Mouse (Mus musculus) intestine, postnatal 0 days (tissue): ENCODE data around the gene 1110004F10Rik. TPM values are rescaled to one million over a fixed set of nuclear protein-coding genes. Genes with fewer than 3 reads are reported as not detected.
A peak's percentile ranks its signal among the peaks of the same experiment; 100 is the strongest.

Experiments
- ATAC-seq: fragments of 200-750 bp; cut with Nextera tagmentation; 2 replicates; pipeline ENCODE4 v1.8.0; 2017; ENCODE audit warnings: mild to moderate bottlenecking, moderate TSS enrichment, moderate library complexity
- H3K27ac ChIP-seq: fragments of 300-500 bp; sonication (generic); 2 replicates; pipeline ENCODE4 v1.5.1; 2014; ENCODE audit warnings: mild to moderate bottlenecking, low read depth, low read length, moderate library complexity
- H3K27me3 ChIP-seq: fragments of 300-500 bp; sonication (generic); replicated peaks from 2 replicates; pipeline ENCODE4 v1.6.1; 2014; ENCODE audit warnings: low read length, mixed read lengths; ENCODE audit not compliant: control insufficient read depth, insufficient read depth
- H3K36me3 ChIP-seq: fragments of 300-500 bp; sonication (generic); 2 replicates; pipeline ENCODE4 v1.6.1; 2014; ENCODE audit warnings: mild to moderate bottlenecking, moderate library complexity; ENCODE audit not compliant: control insufficient read depth, insufficient read depth
- H3K4me1 ChIP-seq: fragments of 300-500 bp; sonication (generic); replicated peaks from 2 replicates; pipeline ENCODE4 v1.6.1; 2014; ENCODE audit warnings: antibody characterized with exemption, low read length, mixed read lengths; ENCODE audit not compliant: control insufficient read depth, insufficient read depth
- H3K4me2 ChIP-seq: fragments of 300-500 bp; sonication (generic); replicated peaks from 2 replicates; pipeline ENCODE4 v1.6.1; 2014; ENCODE audit warnings: low read depth, mild to moderate bottlenecking, moderate library complexity
- H3K4me3 ChIP-seq: fragments of 300-500 bp; sonication (generic); 2 replicates; pipeline ENCODE4 v1.5.1; 2014; ENCODE audit warnings: low read depth, low read length
- H3K9ac ChIP-seq: fragments of 300-500 bp; sonication (generic); 2 replicates; pipeline ENCODE4 v1.6.1; 2014; ENCODE audit warnings: mild to moderate bottlenecking, low read depth, low read length
- H3K9me3 ChIP-seq: fragments of 300-500 bp; sonication (generic); 2 replicates; pipeline ENCODE4 v1.6.1; 2016; ENCODE audit warnings: mixed run types; ENCODE audit not compliant: control insufficient read depth
- CTCF ChIP-seq: sonication (generic); IDR thresholded peaks from 2 replicates; pipeline ENCODE4 v1.5.1; 2016; ENCODE audit warnings: low read depth, mild to moderate bottlenecking, control low read depth, antibody characterized with exemption, moderate library complexity
- WGBS: fragments of 180-500 bp; shearing (Covaris S2); extraction: QIAGEN DNeasy Blood & Tissue Kit; methylation state at CpG from one replicate; pipeline ENCODE4 v1.1.7; 2014; 5-methylcytosine and 5-hydroxymethylcytosine counted together
- polyA plus RNA-seq: library from polyadenylated mRNA; unstranded; fragments of >200 nt; fragmentation: Nextera tagmentation; extraction: Ambion mirVana; gene quantifications from 2 replicates; pipeline ENCODE4 v1.2.1, GENCODE M21; 2015

Gene 1110004F10Rik
- polyA plus RNA-seq, 1 experiment from 2014 or later: 117 TPM

DNA sequence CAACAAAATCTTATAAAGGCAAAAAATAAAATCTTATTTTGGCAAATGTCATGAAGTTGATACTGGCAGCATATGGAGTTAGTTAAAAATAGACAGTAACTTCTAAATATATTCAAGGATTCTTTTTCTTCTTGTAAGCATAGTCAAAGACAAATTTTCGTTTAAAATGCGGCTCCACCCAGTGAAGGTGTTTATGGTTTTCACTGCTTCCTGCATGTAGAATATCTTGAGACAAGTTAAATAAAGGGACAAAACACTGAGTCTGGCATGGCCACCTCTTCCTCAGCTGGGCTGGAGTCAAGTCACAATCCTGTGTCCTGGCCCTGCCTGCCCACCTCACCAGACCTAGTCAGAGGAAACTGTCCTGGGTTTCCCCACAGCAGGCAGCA is 84.4 kb downstream of the 1110004F10Rik start:
- 76% methylated on average over 2 of the region's 2 CpGs for WGBS
- Histone ChIP-seq H3K27ac (no peak overlapping the region), H3K4me2 (no peak overlapping the region), H3K36me3 (peaks cover 36% of the 10 kb centered on the region; the same call in 1 of the 2 replicates), H3K9me3 (no peaks in the 10 kb centered on the region), H3K9ac (no peak overlapping the region), H3K4me3 (no peak overlapping the region), H3K4me1 (no peaks in the 10 kb centered on the region), H3K27me3 (no peaks in the 10 kb centered on the region)
- no peak for ATAC-seq
- no peak for TF ChIP-seq CTCF

DNA sequence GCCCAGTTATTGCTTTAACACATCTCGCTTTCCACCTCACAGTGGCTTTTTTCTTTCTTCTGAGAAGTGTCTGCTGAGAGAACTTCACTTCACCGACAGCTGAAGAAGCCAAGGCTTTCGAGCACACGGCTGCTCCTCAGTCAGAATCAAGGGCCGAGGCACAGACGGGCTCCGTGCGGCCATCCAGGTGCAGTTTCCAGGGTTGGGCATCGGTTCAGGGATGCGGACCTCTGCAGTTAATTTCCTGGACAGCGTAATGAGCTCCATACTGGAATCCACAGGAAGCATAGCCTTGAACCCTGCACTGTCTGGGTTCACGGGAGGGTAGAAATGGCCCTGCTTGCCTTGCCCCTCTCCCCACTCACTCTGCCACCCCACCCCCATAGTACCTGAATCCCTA is 84.9 kb downstream of the 1110004F10Rik start:
- Histone ChIP-seq H3K4me3 (no peak overlapping the region), H3K9me3 (no peaks in the 10 kb centered on the region), H3K4me1 (no peaks in the 10 kb centered on the region), H3K27me3 (no peaks in the 10 kb centered on the region), H3K27ac (no peak overlapping the region), H3K36me3 (peaks cover 41% of the 10 kb centered on the region; the same call in 1 of the 2 replicates), H3K9ac (no peak overlapping the region), H3K4me2 (no peak overlapping the region)
- 91% methylated on average over 12 of the region's 12 CpGs for WGBS
- no peak for TF ChIP-seq CTCF
- no peak for ATAC-seq

DNA sequence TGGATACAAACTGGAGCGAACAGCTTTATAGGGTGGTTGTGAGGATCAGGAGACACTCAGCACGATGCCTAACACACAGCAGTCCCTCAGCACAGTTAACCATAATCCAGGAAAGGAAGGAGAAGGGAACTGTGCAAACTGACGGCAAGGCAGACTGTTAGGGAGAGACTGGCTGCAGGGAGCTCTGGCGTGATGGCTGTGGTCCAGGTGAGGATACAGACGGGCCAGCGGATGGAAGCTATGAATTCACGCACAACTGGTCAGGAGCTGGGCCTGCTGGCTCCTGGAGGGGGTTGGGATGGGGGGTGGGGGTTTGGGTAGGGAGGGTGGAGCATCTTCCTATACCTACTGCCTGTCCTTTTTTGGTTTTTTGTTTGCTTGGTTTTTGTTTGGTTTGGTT is 86.5 kb downstream of the 1110004F10Rik start:
- Histone ChIP-seq H3K9ac (no peak overlapping the region), H3K4me3 (no peak overlapping the region), H3K36me3 (peaks cover 47% of the 10 kb centered on the region; the same call in 1 of the 2 replicates), H3K27me3 (no peaks in the 10 kb centered on the region), H3K27ac (no peak overlapping the region), H3K4me2 (no peak overlapping the region), H3K9me3 (no peaks in the 10 kb centered on the region), H3K4me1 (no peaks in the 10 kb centered on the region)
- no peak for TF ChIP-seq CTCF
- 75% methylated on average over 7 of the region's 7 CpGs for WGBS
- no peak for ATAC-seq

- Histone ChIP-seq H3K4me1 (no peaks in the 10 kb centered on the region), H3K4me3 (no peak overlapping the region), H3K27ac (no peak overlapping the region), H3K4me2 (no peak overlapping the region), H3K27me3 (no peaks in the 10 kb centered on the region), H3K9me3 (no peaks in the 10 kb centered on the region), H3K9ac (no peak overlapping the region), H3K36me3 (peaks cover 47% of the 10 kb centered on the region; the same call in 1 of the 2 replicates)
- 65% methylated on average over 2 of the region's 2 CpGs for WGBS
- TF ChIP-seq CTCF: no peak
- ATAC-seq: no peak
These were observed 87.9 kb downstream of the 1110004F10Rik start for GRCm38 (mm10) chr7:116127052-116127451.

DNA sequence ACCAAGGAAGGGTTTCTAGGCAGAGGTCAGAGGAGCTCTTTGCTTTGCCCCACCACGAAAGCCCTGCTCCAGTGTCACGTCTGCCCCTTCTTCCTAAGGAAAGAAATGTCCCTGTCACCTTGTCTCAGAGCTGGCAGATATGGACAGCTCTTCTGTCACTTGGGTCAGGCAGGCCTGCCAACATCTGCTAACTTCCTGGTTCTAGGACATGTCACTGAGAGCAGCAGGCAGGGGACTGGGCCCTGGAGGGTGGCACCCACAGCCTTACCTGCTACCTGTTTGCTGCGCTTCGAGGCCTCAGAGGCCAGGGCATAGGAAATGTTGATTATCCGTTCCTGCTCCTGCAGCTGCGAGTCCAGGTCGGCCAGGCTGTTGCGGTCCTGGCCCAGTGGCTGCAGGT is 89.1 kb downstream of the 1110004F10Rik start:
- H3K4me2 ChIP-seq: no peak overlapping the region
- H3K9me3 ChIP-seq: no peaks in the 10 kb centered on the region
- H3K36me3 ChIP-seq: peaks cover 47% of the 10 kb centered on the region; the same call in 1 of the 2 replicates
- no peak overlapping the region for H3K27ac ChIP-seq
- H3K4me1 ChIP-seq: no peaks in the 10 kb centered on the region
- no peak for ATAC-seq
- WGBS: 92% methylated on average over 8 of the region's 8 CpGs
- no peak overlapping the region for H3K4me3 ChIP-seq
- no peak overlapping the region for H3K9ac ChIP-seq
- no peak for TF ChIP-seq CTCF
- H3K27me3 ChIP-seq: no peaks in the 10 kb centered on the region

- WGBS: 89% methylated on average over 10 of the region's 10 CpGs
- Histone ChIP-seq H3K36me3 (peaks cover 42% of the 10 kb centered on the region; the same call in 1 of the 2 replicates), H3K27ac (no peak overlapping the region), H3K4me3 (no peak overlapping the region), H3K27me3 (no peaks in the 10 kb centered on the region), H3K9ac (no peak overlapping the region), H3K4me2 (no peak overlapping the region), H3K4me1 (no peaks in the 10 kb centered on the region), H3K9me3 (no peaks in the 10 kb centered on the region)
- TF ChIP-seq CTCF: no peak
- ATAC-seq: no peak
These were observed 90.2 kb downstream of the 1110004F10Rik start for GRCm38 (mm10) chr7:116129374-116129773.

DNA sequence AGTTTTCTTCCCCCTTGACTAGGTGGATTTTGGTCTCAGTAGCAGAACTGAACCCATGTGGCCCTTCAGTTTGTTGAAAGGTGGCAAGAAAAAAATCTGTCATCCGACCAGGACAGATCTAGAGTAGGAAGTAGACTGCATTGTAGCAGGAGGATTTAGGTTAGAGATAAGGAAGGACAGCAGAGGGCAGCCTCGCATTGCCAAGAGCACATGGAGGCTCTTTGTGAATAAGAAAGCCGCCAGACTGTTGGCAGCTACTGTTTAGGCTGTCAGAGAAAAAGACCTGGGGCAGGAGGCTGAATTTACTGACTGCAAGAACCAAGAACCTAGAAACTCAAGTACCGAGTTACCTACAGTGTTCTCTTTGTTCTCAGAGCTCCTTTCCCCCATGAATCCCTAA is 92.2 kb downstream of the 1110004F10Rik start:
- ATAC-seq: no peak
- no peak overlapping the region for H3K4me3 ChIP-seq
- peak; percentile 60 for TF ChIP-seq CTCF
- H3K27ac ChIP-seq: no peak overlapping the region
- H3K27me3 ChIP-seq: no peaks in the 10 kb centered on the region
- H3K4me2 ChIP-seq: no peak overlapping the region
- H3K4me1 ChIP-seq: no peaks in the 10 kb centered on the region
- H3K36me3 ChIP-seq: peaks cover 36% of the 10 kb centered on the region
- WGBS: 32% methylated on average over 4 of the region's 4 CpGs
- peak overlapping the region; percentile 11; the same call in 1 of the 2 replicates for H3K9ac ChIP-seq
- H3K9me3 ChIP-seq: no peaks in the 10 kb centered on the region
